Mouse (Mus musculus): ENCODE measurements around the gene Bnip2. TPM values are rescaled to one million over a fixed set of nuclear protein-coding genes. Genes with fewer than 3 reads are reported as not detected.
A peak's percentile ranks its signal among the peaks of the same experiment; 100 is the strongest.

Bnip2 gene
- total and polyA plus RNA-seq, 2 experiments from 2014 or later: 33.2 to 44.3 TPM

DNA sequence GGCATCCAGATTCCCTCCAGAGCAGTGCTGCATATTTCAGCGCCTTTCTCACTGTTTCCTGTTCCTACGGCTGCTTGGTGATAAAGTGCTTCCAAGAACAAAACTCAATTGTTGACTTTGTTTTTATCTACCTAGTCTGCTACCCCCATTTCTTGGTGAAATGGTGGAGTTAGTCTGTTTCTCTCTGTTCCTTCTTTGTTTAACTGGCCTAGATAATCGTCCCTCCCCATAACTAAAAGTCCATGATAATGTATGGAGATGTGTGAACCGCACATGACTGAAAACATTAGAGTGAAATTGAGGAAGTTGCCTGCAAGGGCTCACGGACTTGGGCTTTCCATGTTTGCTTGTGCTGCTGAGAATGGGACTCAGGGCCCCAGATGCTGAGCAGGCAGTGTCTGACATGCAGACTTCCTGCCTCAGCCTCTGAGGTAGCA, 3.6 kb downstream of the Bnip2 start:
- 0 out of 2 replicates have a peak, but pooled peaks cover 5% of the 10 kb centered on the region for H3K4me1 ChIP-seq (ENCODE audit: insufficient read depth, low read length)
- ATAC-seq: no peak
- no peaks in the 10 kb centered on the region for H3K9me3 ChIP-seq (ENCODE audit: low read length)
- H3K27ac ChIP-seq: no peak overlapping the region
- H3K27me3 ChIP-seq (ENCODE audit: insufficient read depth, low read length): no peaks in the 10 kb centered on the region
- no peak for DNase-seq (ENCODE audit: low spot score)
- no peak overlapping the region for H3K9ac ChIP-seq (replicated peaks; ENCODE audit: low read length)
- peaks cover 13% of the 10 kb centered on the region; the same call in 1 of the 2 replicates for H3K36me3 ChIP-seq (ENCODE audit: insufficient read depth, low read length)
- 80% methylated on average over 5 of the region's 5 CpGs for WGBS
- H3K4me2 ChIP-seq (ENCODE audit: low read depth, low read length): no peak overlapping the region
- no peak overlapping the region for H3K4me3 ChIP-seq (ENCODE audit: low read length)
- TF ChIP-seq CTCF (IDR thresholded peaks at IDR 0.05; ENCODE audit: low read depth): no peak

DNA sequence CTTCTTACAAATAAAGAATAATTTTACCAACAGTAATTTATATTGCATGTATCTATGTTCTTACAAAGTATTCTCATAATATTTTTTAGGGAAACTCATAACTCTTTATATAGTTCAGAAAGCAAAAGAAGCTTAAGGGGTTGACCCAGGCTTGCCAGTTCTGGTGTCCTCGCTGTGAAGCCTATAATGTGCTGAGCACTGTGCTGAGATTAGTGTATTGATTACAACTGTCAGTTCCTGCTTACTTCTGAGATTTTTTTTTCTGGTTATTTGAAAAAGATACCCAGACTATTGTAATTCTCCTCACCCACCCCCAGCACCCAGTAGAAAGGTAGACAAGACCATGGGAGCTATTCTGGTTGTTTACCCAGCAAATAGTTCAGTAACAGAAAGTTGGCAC, 4.2 kb downstream of the Bnip2 start:
- 0 out of 2 replicates have a peak, but pooled peaks cover 5% of the 10 kb centered on the region for H3K4me1 ChIP-seq (ENCODE audit: insufficient read depth, low read length)
- 87% methylated on average over 1 of the region's 1 CpGs for WGBS
- H3K4me2 ChIP-seq (ENCODE audit: low read depth, low read length): no peak overlapping the region
- no peak for TF ChIP-seq CTCF (IDR thresholded peaks at IDR 0.05; ENCODE audit: low read depth)
- H3K27me3 ChIP-seq (ENCODE audit: insufficient read depth, low read length): no peaks in the 10 kb centered on the region
- H3K27ac ChIP-seq: no peak overlapping the region
- ATAC-seq: no peak
- H3K9ac ChIP-seq (replicated peaks; ENCODE audit: low read length): no peak overlapping the region
- no peak for DNase-seq (ENCODE audit: low spot score)
- no peak overlapping the region for H3K4me3 ChIP-seq (ENCODE audit: low read length)
- H3K9me3 ChIP-seq (ENCODE audit: low read length): no peaks in the 10 kb centered on the region
- H3K36me3 ChIP-seq (ENCODE audit: insufficient read depth, low read length): peaks cover 15% of the 10 kb centered on the region

DNA sequence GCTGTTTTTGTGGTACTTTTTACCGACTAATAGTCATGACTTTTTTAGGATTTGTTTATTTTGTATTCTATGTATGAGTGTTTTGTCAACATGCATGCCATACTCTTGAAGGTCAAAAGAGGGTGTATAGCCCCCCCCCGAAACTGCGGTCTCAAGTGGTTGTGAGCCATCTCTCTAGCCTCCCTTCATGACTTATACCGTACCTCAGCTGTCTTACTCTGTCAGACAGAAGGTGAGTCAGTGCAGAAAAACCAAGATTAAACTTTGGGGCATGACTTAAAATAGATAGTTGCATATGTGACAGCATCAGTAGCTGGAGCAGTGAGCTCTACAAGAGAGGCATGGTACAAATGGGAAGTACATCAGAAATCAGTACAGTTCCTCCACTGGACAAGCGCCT, 5.3 kb downstream of the Bnip2 start:
- H3K36me3 ChIP-seq (ENCODE audit: insufficient read depth, low read length): peaks cover 25% of the 10 kb centered on the region
- H3K4me3 ChIP-seq (ENCODE audit: low read length): no peak overlapping the region
- H3K4me1 ChIP-seq (ENCODE audit: insufficient read depth, low read length): 0 out of 2 replicates have a peak, but pooled peaks cover 5% of the 10 kb centered on the region
- DNase-seq (ENCODE audit: low spot score) (no peak), ATAC-seq (no peak)
- H3K27ac ChIP-seq: no peak overlapping the region
- no peak for TF ChIP-seq CTCF (IDR thresholded peaks at IDR 0.05; ENCODE audit: low read depth)
- H3K4me2 ChIP-seq (ENCODE audit: low read depth, low read length): no peak overlapping the region
- no peaks in the 10 kb centered on the region for H3K27me3 ChIP-seq (ENCODE audit: insufficient read depth, low read length)
- H3K9me3 ChIP-seq (ENCODE audit: low read length): no peaks in the 10 kb centered on the region
- WGBS: 97% methylated on average over 5 of the region's 5 CpGs
- H3K9ac ChIP-seq (replicated peaks; ENCODE audit: low read length): no peak overlapping the region

DNA sequence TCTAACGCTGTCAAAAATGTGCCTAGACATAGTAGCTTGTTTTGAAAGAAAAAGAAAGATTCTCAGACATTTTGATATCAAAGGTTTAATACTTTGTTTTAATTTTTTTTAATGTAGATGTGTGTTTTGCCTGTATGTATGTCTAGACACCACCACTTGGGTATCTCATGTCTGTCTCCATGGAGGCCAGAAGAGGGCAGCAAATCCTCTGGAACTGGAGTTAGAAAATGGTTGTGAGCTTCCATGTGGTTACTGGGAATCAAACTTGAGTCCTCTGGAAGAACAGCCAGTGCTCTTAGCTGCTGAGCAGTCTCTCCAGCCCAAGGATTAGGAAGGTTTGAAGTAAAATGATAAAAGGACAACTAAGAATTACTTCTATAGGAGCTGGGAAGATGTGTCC, 10.1 kb downstream of the Bnip2 start:
- no peak overlapping the region for H3K27ac ChIP-seq
- no peaks in the 10 kb centered on the region for H3K27me3 ChIP-seq (ENCODE audit: insufficient read depth, low read length)
- peaks cover 55% of the 10 kb centered on the region for H3K36me3 ChIP-seq (ENCODE audit: insufficient read depth, low read length)
- TF ChIP-seq CTCF (IDR thresholded peaks at IDR 0.05; ENCODE audit: low read depth): peak; percentile 31; the same call in 1 of the 2 replicates
- H3K4me1 ChIP-seq (ENCODE audit: insufficient read depth, low read length): no peaks in the 10 kb centered on the region
- H3K9ac ChIP-seq (replicated peaks; ENCODE audit: low read length): no peak overlapping the region
- ATAC-seq (no peak), DNase-seq (ENCODE audit: low spot score) (no peak)
- 68% methylated on average over 1 of the region's 1 CpGs for WGBS
- H3K4me2 ChIP-seq (ENCODE audit: low read depth, low read length): no peak overlapping the region
- H3K4me3 ChIP-seq (ENCODE audit: low read length): no peak overlapping the region
- H3K9me3 ChIP-seq (ENCODE audit: low read length): no peaks in the 10 kb centered on the region

DNA sequence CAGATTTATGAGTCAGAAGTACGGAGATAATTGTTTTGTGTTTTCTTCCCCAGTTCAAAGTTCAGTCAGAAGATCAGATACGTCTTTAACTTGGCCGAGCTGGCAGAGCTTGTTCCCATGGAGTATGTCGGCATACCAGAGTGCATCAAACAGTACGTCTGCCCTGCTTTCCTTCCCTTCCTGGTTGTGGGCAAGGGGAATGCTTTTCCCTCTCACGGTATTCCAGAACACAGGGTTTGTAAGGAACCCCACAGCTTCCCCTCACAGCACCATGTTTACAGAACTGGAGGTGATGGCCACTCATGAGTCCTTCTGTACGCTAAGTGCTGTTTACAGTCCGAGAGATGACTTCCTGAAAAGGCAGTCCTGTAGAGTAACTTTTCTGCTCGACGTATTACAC, 14.2 kb downstream of the Bnip2 start:
- Histone ChIP-seq H3K9me3 (ENCODE audit: low read length) (no peaks in the 10 kb centered on the region), H3K36me3 (ENCODE audit: insufficient read depth, low read length) (peaks cover 56% of the 10 kb centered on the region), H3K27ac (no peak overlapping the region), H3K4me2 (ENCODE audit: low read depth, low read length) (no peak overlapping the region), H3K9ac (replicated peaks; ENCODE audit: low read length) (no peak overlapping the region), H3K27me3 (ENCODE audit: insufficient read depth, low read length) (no peaks in the 10 kb centered on the region), H3K4me1 (ENCODE audit: insufficient read depth, low read length) (no peaks in the 10 kb centered on the region), H3K4me3 (ENCODE audit: low read length) (no peak overlapping the region)
- 91% methylated on average over 10 of the region's 10 CpGs for WGBS
- ATAC-seq: no peak
- no peak for DNase-seq (ENCODE audit: low spot score)
- TF ChIP-seq CTCF (IDR thresholded peaks at IDR 0.05; ENCODE audit: low read depth): no peak

DNA sequence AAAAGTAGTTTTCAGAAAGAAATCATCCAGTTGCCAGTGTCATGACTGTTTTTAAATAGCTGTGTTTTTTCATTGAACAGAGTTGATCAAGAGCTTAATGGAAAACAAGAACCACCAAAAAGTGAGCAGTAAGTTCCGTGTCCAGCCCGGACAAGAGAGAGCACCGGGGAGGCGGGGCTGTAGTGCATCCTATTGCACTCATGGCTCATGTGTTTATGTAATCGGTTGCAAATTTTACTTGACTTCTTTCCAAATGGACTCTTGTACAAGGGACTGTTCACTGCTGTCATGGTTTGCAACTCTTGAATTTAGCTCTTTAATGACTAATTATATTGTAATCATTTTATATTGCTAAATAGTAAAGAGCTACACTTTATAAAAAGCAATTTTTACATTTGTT, 17.7 kb downstream of the Bnip2 start:
- WGBS: 89% methylated on average over 5 of the region's 5 CpGs
- TF ChIP-seq CTCF (IDR thresholded peaks at IDR 0.05; ENCODE audit: low read depth): no peak
- H3K36me3 ChIP-seq (ENCODE audit: insufficient read depth, low read length): peaks cover 37% of the 10 kb centered on the region

DNA sequence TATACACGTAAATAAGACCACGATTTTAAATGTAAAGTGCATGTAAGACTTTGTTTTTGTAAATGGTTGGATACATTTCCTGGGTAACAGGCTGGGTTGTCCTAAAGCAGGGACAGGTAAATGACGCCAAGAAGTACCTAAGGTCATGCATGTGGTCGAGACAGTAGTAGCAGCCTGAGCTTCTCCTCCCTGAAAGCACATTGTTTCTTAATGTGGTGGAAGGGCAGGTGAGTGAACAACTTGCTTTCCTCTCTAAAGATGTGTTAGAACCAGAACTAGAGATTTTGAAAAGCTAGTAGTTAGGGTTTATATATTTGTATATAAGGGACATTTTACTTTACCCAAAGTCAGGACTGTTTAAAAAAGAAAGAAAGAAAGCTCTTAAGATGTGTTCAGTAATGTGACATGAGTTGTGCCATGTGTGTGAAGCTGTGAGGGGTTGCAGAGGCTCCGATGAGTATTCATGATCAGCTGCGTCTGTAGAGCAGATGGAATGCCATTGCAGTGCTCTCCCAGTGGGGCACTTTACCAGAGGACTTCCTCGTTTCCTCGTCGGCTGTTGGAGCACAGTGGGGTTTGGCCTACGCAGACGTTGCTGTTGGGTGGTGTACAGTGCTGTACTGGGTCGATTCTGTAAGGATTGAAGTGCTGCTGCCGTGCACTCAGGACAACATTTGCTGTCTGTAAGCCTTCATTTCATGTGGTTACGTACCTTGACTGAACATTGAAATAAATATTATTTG, 18.4 kb downstream of the Bnip2 start:
- no peak overlapping the region for H3K9ac ChIP-seq (replicated peaks; ENCODE audit: low read length)
- H3K4me3 ChIP-seq (ENCODE audit: low read length): no peak overlapping the region
- no peak overlapping the region for H3K27ac ChIP-seq
- H3K4me2 ChIP-seq (ENCODE audit: low read depth, low read length): no peak overlapping the region
- 84% methylated on average over 14 of the region's 14 CpGs for WGBS
- DNase-seq (ENCODE audit: low spot score) (no peak), ATAC-seq (no peak)
- no peaks in the 10 kb centered on the region for H3K27me3 ChIP-seq (ENCODE audit: insufficient read depth, low read length)
- H3K4me1 ChIP-seq (ENCODE audit: insufficient read depth, low read length): no peaks in the 10 kb centered on the region
- no peaks in the 10 kb centered on the region for H3K9me3 ChIP-seq (ENCODE audit: low read length)
- no peak for TF ChIP-seq CTCF (IDR thresholded peaks at IDR 0.05; ENCODE audit: low read depth)
- H3K36me3 ChIP-seq (ENCODE audit: insufficient read depth, low read length): peaks cover 37% of the 10 kb centered on the region

More for the DNA sequence above, 17.7 kb downstream of the Bnip2 start:
- H3K4me3 ChIP-seq (ENCODE audit: low read length): no peak overlapping the region
- no peak overlapping the region for H3K4me2 ChIP-seq (ENCODE audit: low read depth, low read length)
- no peak for DNase-seq (ENCODE audit: low spot score)
- no peak overlapping the region for H3K27ac ChIP-seq
- H3K27me3 ChIP-seq (ENCODE audit: insufficient read depth, low read length): no peaks in the 10 kb centered on the region
- no peak overlapping the region for H3K9ac ChIP-seq (replicated peaks; ENCODE audit: low read length)
- H3K4me1 ChIP-seq (ENCODE audit: insufficient read depth, low read length): no peaks in the 10 kb centered on the region
- no peak for ATAC-seq
- no peaks in the 10 kb centered on the region for H3K9me3 ChIP-seq (ENCODE audit: low read length)

All from hindbrain, postnatal 0 days (tissue).